Mouse (Mus musculus): ENCODE results near the gene Rph3al.

DNA sequence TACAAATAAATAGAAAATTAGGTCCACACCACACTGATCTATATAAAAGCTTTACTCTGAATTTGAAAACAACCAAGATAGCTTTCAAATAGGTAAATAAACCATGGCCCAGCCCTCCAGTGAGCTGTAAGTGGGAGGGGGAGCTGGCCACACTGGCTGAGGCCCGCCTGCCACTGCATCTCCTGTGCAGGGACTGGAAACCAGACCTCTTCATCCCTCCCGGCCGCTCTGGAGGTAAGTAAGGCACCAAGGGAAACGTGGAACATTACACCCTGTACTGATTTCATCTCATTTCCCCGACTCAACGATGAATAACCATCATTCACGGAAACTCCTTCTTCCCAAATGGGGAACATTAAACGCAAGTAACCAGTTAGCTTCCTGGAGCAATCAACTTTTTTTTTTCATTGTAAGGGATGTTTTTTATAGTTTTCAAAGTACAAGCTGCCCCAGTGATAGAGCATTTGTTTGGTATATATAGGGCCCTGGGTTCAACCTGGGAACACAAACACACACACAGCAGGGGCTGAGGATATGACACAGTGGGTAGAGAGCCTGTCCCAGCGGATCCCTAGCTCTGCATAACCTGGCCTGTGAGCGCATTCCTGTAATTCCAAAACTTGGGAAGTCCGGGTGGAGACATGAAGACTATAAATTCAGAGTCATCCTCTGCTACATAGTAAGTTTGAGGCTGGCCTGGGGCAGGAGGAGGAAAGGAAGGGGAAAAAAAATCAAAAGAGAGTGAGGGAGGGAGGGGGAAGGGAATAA, 7.1 kb downstream of the Rph3al start:
- TF ChIP-seq CTCF (IDR thresholded peaks at IDR 0.05; ENCODE audit: low read depth) (no peak), EP300 (optimal IDR thresholded peaks at IDR 0.05) (no peak)
